Mouse (Mus musculus) C2C12 (cell line): ENCODE data around the gene Secisbp2l. TPM values are rescaled to one million over a fixed set of nuclear protein-coding genes. Genes with fewer than 3 reads are reported as not detected.
A peak's percentile ranks its signal among the peaks of the same experiment; 100 is the strongest.

Source experiments
- H3K27me3 ChIP-seq: one replicate; pipeline ENCODE4 v1.6.1; 2011; ENCODE audit not compliant: control insufficient read depth, insufficient read depth, insufficient read length
- H3K36me3 ChIP-seq: one replicate; pipeline ENCODE4 v1.6.1; 2011; ENCODE audit not compliant: control insufficient read depth, insufficient read depth
- H3K4me3 ChIP-seq: one replicate; pipeline ENCODE4 v1.5.1; 2011; ENCODE audit warnings: mild to moderate bottlenecking, control low read depth; ENCODE audit not compliant: poor library complexity, insufficient read depth, severe bottlenecking
- H3K79me2 ChIP-seq: one replicate; pipeline ENCODE4 v1.6.1; 2011; ENCODE audit not compliant: control insufficient read depth, insufficient read depth
- H3K79me3 ChIP-seq: one replicate; pipeline ENCODE4 v1.6.1; 2011; ENCODE audit warnings: low read depth, control low read depth
- H3ac ChIP-seq: one replicate; pipeline ENCODE3; 2011; ENCODE audit warnings: low read depth; ENCODE audit not compliant: control insufficient read depth, insufficient read length
- CEBPB ChIP-seq: IDR thresholded peaks from one replicate; pipeline ENCODE4 v1.6.1; 2011; ENCODE audit warnings: low read depth, mild to moderate bottlenecking, control low read depth, moderate library complexity
- CTCF ChIP-seq: IDR thresholded peaks from one replicate; pipeline ENCODE4 v1.5.1; 2011; ENCODE audit not compliant: control insufficient read depth, insufficient read depth, insufficient read length
- FOSL1 ChIP-seq: IDR thresholded peaks from one replicate; pipeline ENCODE4 v1.8.0; 2011; ENCODE audit warnings: mild to moderate bottlenecking, low read length; ENCODE audit not compliant: poor library complexity, insufficient read depth, severe bottlenecking
- MAX ChIP-seq: IDR thresholded peaks from one replicate; pipeline ENCODE4 v1.6.1; 2011; ENCODE audit warnings: mild to moderate bottlenecking, control low read depth
- MYOD1 ChIP-seq: IDR thresholded peaks from one replicate; pipeline ENCODE4 v1.6.1; 2011; ENCODE audit warnings: low read depth; ENCODE audit not compliant: control insufficient read depth, insufficient read length
- MYOG ChIP-seq: IDR thresholded peaks from one replicate; pipeline ENCODE4 v1.6.1; 2011; ENCODE audit not compliant: control insufficient read depth, insufficient read length; ENCODE audit errors: extremely low read depth
- USF1 ChIP-seq: IDR thresholded peaks from one replicate; pipeline ENCODE4 v1.6.1; 2011; ENCODE audit warnings: low read depth, mild to moderate bottlenecking, control low read depth, moderate library complexity
- long read RNA-seq, 2 experiments: library from polyadenylated mRNA; unstranded; transcript quantifications; one replicate each; pipeline ENCODE4 v2.0.0; 2019 to 2020
- polyA plus RNA-seq: library from polyadenylated mRNA; unstranded; fragments of >200 nt; fragmentation: generic; extraction: Trizol; gene quantifications from one replicate; pipeline ENCODE4 v1.2.1, GENCODE M21; 2012; ENCODE audit warnings: missing spikeins

Gene Secisbp2l
- 5.7 TPM for polyA plus RNA-seq
- long read RNA-seq, experiment 1, full-length matches to known transcripts = 1 of 6 reads
- long read RNA-seq, experiment 1, partial matches to known transcripts = 2 of 6 reads
- long read RNA-seq, experiment 1, other reads (novel, unspliced or antisense) = 3 of 6 reads
- long read RNA-seq, experiment 2, full-length matches to known transcripts = 5 of 26 reads
- long read RNA-seq, experiment 2, partial matches to known transcripts = 10 of 26 reads
- long read RNA-seq, experiment 2, other reads (novel, unspliced or antisense) = 11 of 26 reads

GRCm38 (mm10) chr2:125782719-125783109 is at the start of gene Secisbp2l:
TSS of gene Secisbp2l (minus strand) at chr2:125782870.
- peaks cover 40% of the 10 kb centered on the region for H3K79me3 ChIP-seq
- H3K36me3 ChIP-seq = peaks cover 9% of the 10 kb centered on the region
- peak within 1 kb of the TSS; percentile 81 for H3ac ChIP-seq
- H3K27me3 ChIP-seq = no peaks in the 10 kb centered on the region
- H3K79me2 ChIP-seq = peaks cover 48% of the 10 kb centered on the region
- peak within 1 kb of the TSS; percentile 75 for H3K4me3 ChIP-seq
- no peak for TF ChIP-seq CEBPB
- TF ChIP-seq MAX = no peak
- TF ChIP-seq USF1 = no peak
- no peak for TF ChIP-seq MYOG
- no peak for TF ChIP-seq CTCF
- no peak for TF ChIP-seq FOSL1
- TF ChIP-seq MYOD1 = no peak

GRCm38 (mm10) chr2:125829924-125830323 is 47.3 kb upstream of the Secisbp2l start:
- no peak for TF ChIP-seq MAX
- TF ChIP-seq CEBPB = no peak
- no peak for TF ChIP-seq MYOD1
- no peak for TF ChIP-seq MYOG
- no peak for TF ChIP-seq FOSL1
- TF ChIP-seq CTCF = no peak
- TF ChIP-seq USF1 = no peak
- H3K36me3 ChIP-seq = peaks cover 68% of the 10 kb centered on the region
- H3K27me3 ChIP-seq = no peaks in the 10 kb centered on the region
- H3ac ChIP-seq = no peak overlapping the region
- no peaks in the 10 kb centered on the region for H3K79me3 ChIP-seq
- H3K79me2 ChIP-seq = no peaks in the 10 kb centered on the region
- H3K4me3 ChIP-seq = no peak overlapping the region

GRCm38 (mm10) chr2:125827898-125828297 is 45.2 kb upstream of the Secisbp2l start:
- H3K4me3 ChIP-seq = no peak overlapping the region
- H3K79me3 ChIP-seq = no peaks in the 10 kb centered on the region
- peaks cover 48% of the 10 kb centered on the region for H3K36me3 ChIP-seq
- no peaks in the 10 kb centered on the region for H3K27me3 ChIP-seq
- H3ac ChIP-seq = no peak overlapping the region
- TF ChIP-seq MYOD1 = no peak
- no peak for TF ChIP-seq MAX
- no peak for TF ChIP-seq MYOG
- TF ChIP-seq CTCF = no peak
- TF ChIP-seq USF1 = no peak
- TF ChIP-seq CEBPB = no peak
- no peak for TF ChIP-seq FOSL1
- H3K79me2 ChIP-seq = no peaks in the 10 kb centered on the region

GRCm38 (mm10) chr2:125826201-125826600 is 43.5 kb upstream of the Secisbp2l start:
- Histone ChIP-seq H3K79me3 (no peaks in the 10 kb centered on the region), H3K36me3 (peaks cover 32% of the 10 kb centered on the region), H3ac (no peak overlapping the region), H3K79me2 (no peaks in the 10 kb centered on the region), H3K27me3 (no peaks in the 10 kb centered on the region), H3K4me3 (no peak overlapping the region)
- no peak for TF ChIP-seq USF1
- no peak for TF ChIP-seq MYOD1
- no peak for TF ChIP-seq MYOG
- TF ChIP-seq CTCF = no peak
- TF ChIP-seq FOSL1 = no peak
- TF ChIP-seq MAX = no peak
- no peak for TF ChIP-seq CEBPB

GRCm38 (mm10) chr2:125820397-125820796 is 37.7 kb upstream of the Secisbp2l start:
- no peak for TF ChIP-seq MAX
- TF ChIP-seq FOSL1 = no peak
- TF ChIP-seq MYOD1 = no peak
- no peak for TF ChIP-seq CEBPB
- no peak for TF ChIP-seq USF1
- no peak for TF ChIP-seq CTCF
- no peak for TF ChIP-seq MYOG
- H3K79me2 ChIP-seq = no peaks in the 10 kb centered on the region
- H3K36me3 ChIP-seq = no peaks in the 10 kb centered on the region
- H3K4me3 ChIP-seq = no peak overlapping the region
- peaks cover 3% of the 10 kb centered on the region for H3K27me3 ChIP-seq
- no peaks in the 10 kb centered on the region for H3K79me3 ChIP-seq
- H3ac ChIP-seq = no peak overlapping the region
